Mouse (Mus musculus) midbrain, postnatal 0 days (tissue): ENCODE measurements around the gene Cfap61. TPM values are rescaled to one million over a fixed set of nuclear protein-coding genes. Genes with fewer than 3 reads are reported as not detected.

Experiments
- ATAC-seq: fragments of 200-750 bp; cut with Nextera tagmentation; 2 replicates; pipeline ENCODE4 v1.8.0; 2017; ENCODE audit warnings: moderate number of reproducible peaks, mild to moderate bottlenecking, moderate TSS enrichment, moderate library complexity; ENCODE audit not compliant: low FRiP score
- DNase-seq: peaks from one replicate; pipeline ENCODE4 v3.0.0-alpha.2; 2015; ENCODE audit warnings: low spot score
- H3K27ac ChIP-seq: fragments of 300-500 bp; sonication (generic); 2 replicates; pipeline ENCODE4 v1.5.1; 2014; ENCODE audit warnings: low read depth, mild to moderate bottlenecking, low read length, mixed read lengths
- H3K27me3 ChIP-seq: fragments of 300-500 bp; sonication (generic); 2 replicates; pipeline ENCODE4 v1.6.1; 2014; ENCODE audit warnings: low read length, control low read depth, mixed read lengths; ENCODE audit not compliant: insufficient read depth
- H3K36me3 ChIP-seq: fragments of 300-500 bp; sonication (generic); 2 replicates; pipeline ENCODE4 v1.6.1; 2014; ENCODE audit warnings: low read length, control low read depth, mixed read lengths; ENCODE audit not compliant: insufficient read depth
- H3K4me1 ChIP-seq: fragments of 300-500 bp; sonication (generic); 2 replicates; pipeline ENCODE4 v1.6.1; 2014; ENCODE audit warnings: mild to moderate bottlenecking, control low read depth, antibody characterized with exemption, low read length, mixed read lengths; ENCODE audit not compliant: insufficient read depth
- H3K4me2 ChIP-seq: fragments of 300-500 bp; sonication (generic); 2 replicates; pipeline ENCODE4 v1.6.1; 2014; ENCODE audit warnings: low read depth, mild to moderate bottlenecking, low read length, mixed read lengths; ENCODE audit not compliant: poor library complexity, severe bottlenecking
- H3K4me3 ChIP-seq: fragments of 300-500 bp; sonication (generic); 2 replicates; pipeline ENCODE4 v1.5.1; 2014; ENCODE audit warnings: low read depth, mild to moderate bottlenecking, low read length, moderate library complexity
- H3K9ac ChIP-seq: fragments of 300-500 bp; sonication (generic); replicated peaks from 2 replicates; pipeline ENCODE4 v1.6.1; 2014; ENCODE audit warnings: mild to moderate bottlenecking, low read length, moderate library complexity, mixed read lengths; ENCODE audit not compliant: poor library complexity, severe bottlenecking
- H3K9me3 ChIP-seq: fragments of 300-500 bp; sonication (generic); 2 replicates; pipeline ENCODE4 v1.6.1; 2016; ENCODE audit warnings: low read length, control low read depth
- CTCF ChIP-seq: IDR thresholded peaks from 2 replicates; pipeline ENCODE4 v1.5.1; 2016; ENCODE audit warnings: antibody characterized with exemption, mild to moderate bottlenecking
- WGBS: fragments of 180-500 bp; shearing (Covaris S2); extraction: QIAGEN DNeasy Blood & Tissue Kit; methylation state at CpG from one replicate; pipeline ENCODE4 v1.1.7; 2014; 5-methylcytosine and 5-hydroxymethylcytosine counted together
- polyA plus RNA-seq: library from polyadenylated mRNA; unstranded; fragments of >200 nt; fragmentation: Nextera tagmentation; extraction: Ambion mirVana; gene quantifications from 2 replicates; pipeline ENCODE4 v1.2.1, GENCODE M21; 2015
- total RNA-seq: library from RNA; depleted of rRNA; stranded (reverse); fragments of >200 nt; gene quantifications from 2 replicates; pipeline ENCODE4 v1.2.3, GENCODE M21; 2014

Gene Cfap61
- total and polyA plus RNA-seq, 2 experiments from 2014 or later = 2.5 to 3.7 TPM

DNA sequence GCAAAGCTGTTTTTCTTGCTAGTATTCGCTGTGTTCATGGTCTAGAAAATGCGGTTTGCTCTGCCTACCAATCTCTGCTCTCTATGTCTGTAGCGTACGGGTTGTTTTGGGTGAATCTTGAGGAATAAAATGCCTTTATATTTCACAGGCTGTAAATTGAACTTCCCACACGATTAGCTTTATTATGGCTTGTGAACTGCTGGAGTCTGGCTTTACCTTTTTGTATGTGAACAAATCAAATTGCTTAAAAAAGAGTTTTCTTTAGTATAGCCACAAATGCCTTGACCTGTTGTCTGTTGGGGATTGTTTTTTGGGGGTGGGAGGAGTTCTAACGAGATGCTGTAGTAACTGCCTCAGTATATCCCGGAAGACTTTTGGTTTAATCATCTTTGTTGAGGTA, 289.6 kb downstream of the Cfap61 start:
- no peak for TF ChIP-seq CTCF
- Histone ChIP-seq H3K4me2 (peak overlapping the region; percentile 88), H3K27me3 (peaks cover 17% of the 10 kb centered on the region), H3K9me3 (no peaks in the 10 kb centered on the region), H3K4me1 (0 out of 2 replicates have a peak, but pooled peaks cover 2% of the 10 kb centered on the region), H3K4me3 (peak overlapping the region; percentile 72), H3K36me3 (no peaks in the 10 kb centered on the region), H3K9ac (peak overlapping the region; percentile 79), H3K27ac (peak overlapping the region; percentile 47; the same call in 1 of the 2 replicates)
- ATAC-seq = no peak
- 8% methylated on average over 7 of the region's 7 CpGs for WGBS
- DNase-seq = peak; percentile 6

GRCm38 (mm10) chr2:146225818-146226217, 291.2 kb downstream of the Cfap61 start:
- Histone ChIP-seq H3K36me3 (no peaks in the 10 kb centered on the region), H3K27ac (no peak overlapping the region)

GRCm38 (mm10) chr2:146226484-146226883, 291.9 kb downstream of the Cfap61 start:
- no peak for TF ChIP-seq CTCF
- 25% methylated on average over 9 of the region's 9 CpGs for WGBS
- Histone ChIP-seq H3K4me3 (no peak overlapping the region), H3K36me3 (no peaks in the 10 kb centered on the region), H3K4me2 (peak overlapping the region; percentile 15; the same call in 1 of the 2 replicates), H3K9me3 (no peaks in the 10 kb centered on the region), H3K27me3 (peaks cover 17% of the 10 kb centered on the region), H3K4me1 (no peaks in the 10 kb centered on the region), H3K9ac (no peak overlapping the region), H3K27ac (no peak overlapping the region)
- DNase-seq (no peak), ATAC-seq (no peak)

More at GRCm38 (mm10) chr2:146225818-146226217, 291.2 kb downstream of the Cfap61 start:
- Histone ChIP-seq H3K4me3 (peak overlapping the region; percentile 72; the same call in 1 of the 2 replicates), H3K27me3 (peaks cover 17% of the 10 kb centered on the region), H3K9me3 (no peaks in the 10 kb centered on the region), H3K4me1 (no peaks in the 10 kb centered on the region), H3K9ac (no peak overlapping the region), H3K4me2 (peak overlapping the region; percentile 13; the same call in 1 of the 2 replicates)
- no peak for TF ChIP-seq CTCF
- ATAC-seq = no peak
- WGBS = 19% methylated on average over 6 of the region's 6 CpGs
- no peak for DNase-seq

GRCm38 (mm10) chr2:146227646-146228045, 293.1 kb downstream of the Cfap61 start:
- H3K4me1 ChIP-seq = no peaks in the 10 kb centered on the region
- H3K9ac ChIP-seq = no peak overlapping the region
- no peak for TF ChIP-seq CTCF
- H3K4me3 ChIP-seq = no peak overlapping the region
- H3K27me3 ChIP-seq = peaks cover 17% of the 10 kb centered on the region
- no peak for DNase-seq
- no peak overlapping the region for H3K4me2 ChIP-seq
- H3K36me3 ChIP-seq = no peaks in the 10 kb centered on the region
- no peaks in the 10 kb centered on the region for H3K9me3 ChIP-seq
- no peak for ATAC-seq
- 61% methylated on average over 3 of the region's 3 CpGs for WGBS
- no peak overlapping the region for H3K27ac ChIP-seq

DNA sequence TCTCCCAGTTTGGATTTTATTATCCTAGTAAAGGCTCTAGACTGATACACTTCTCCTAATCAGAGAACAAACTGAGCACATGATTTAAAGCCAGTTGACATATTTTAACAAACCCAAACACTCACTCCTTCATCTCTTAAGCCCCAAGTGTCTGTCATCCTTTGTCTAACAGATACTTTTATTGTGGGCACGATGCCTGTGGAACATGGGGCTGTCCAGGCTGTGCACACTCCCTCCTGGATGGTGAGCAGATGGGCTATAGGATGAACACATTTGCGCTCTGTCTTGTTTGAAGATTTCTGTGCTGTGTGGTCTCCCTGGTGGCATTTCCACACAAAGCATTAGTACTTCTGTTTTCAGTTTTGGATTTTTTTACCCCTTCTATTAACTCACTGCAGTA, 293.9 kb downstream of the Cfap61 start:
- Histone ChIP-seq H3K9ac (no peak overlapping the region), H3K4me2 (no peak overlapping the region), H3K36me3 (no peaks in the 10 kb centered on the region), H3K27me3 (peaks cover 14% of the 10 kb centered on the region), H3K9me3 (no peaks in the 10 kb centered on the region), H3K4me1 (no peaks in the 10 kb centered on the region), H3K27ac (no peak overlapping the region), H3K4me3 (no peak overlapping the region)
- ATAC-seq (no peak), DNase-seq (no peak)
- WGBS = 65% methylated on average over 2 of the region's 2 CpGs
- TF ChIP-seq CTCF = no peak

GRCm38 (mm10) chr2:146231485-146231884, 296.9 kb downstream of the Cfap61 start:
- DNase-seq (no peak), ATAC-seq (no peak)
- H3K4me1 ChIP-seq = no peaks in the 10 kb centered on the region
- no peaks in the 10 kb centered on the region for H3K36me3 ChIP-seq
- 96% methylated on average over 2 of the region's 2 CpGs for WGBS
- H3K4me2 ChIP-seq = no peak overlapping the region
- no peaks in the 10 kb centered on the region for H3K9me3 ChIP-seq
- H3K4me3 ChIP-seq = no peak overlapping the region
- no peak overlapping the region for H3K9ac ChIP-seq
- TF ChIP-seq CTCF = no peak
- H3K27me3 ChIP-seq = peaks cover 10% of the 10 kb centered on the region
- no peak overlapping the region for H3K27ac ChIP-seq
